Mouse (Mus musculus) hindbrain, embryonic 16.5 days (tissue): ENCODE measurements around the gene Rnf222. TPM values are rescaled to one million over a fixed set of nuclear protein-coding genes. Genes with fewer than 3 reads are reported as not detected.

Source experiments
- ATAC-seq: fragments of 200-750 bp; cut with Nextera tagmentation; 2 replicates; pipeline ENCODE4 v1.8.0; 2017; ENCODE audit warnings: moderate TSS enrichment, moderate library complexity
- H3K27ac ChIP-seq: fragments of 300-500 bp; sonication (generic); 2 replicates; pipeline ENCODE4 v1.5.1; 2014; ENCODE audit warnings: low read depth, mild to moderate bottlenecking, control low read depth, low read length, moderate library complexity
- H3K27me3 ChIP-seq: fragments of 300-500 bp; sonication (generic); replicated peaks from 2 replicates; pipeline ENCODE4 v1.6.1; 2014; ENCODE audit warnings: low read length; ENCODE audit not compliant: control insufficient read depth, insufficient read depth
- H3K36me3 ChIP-seq: fragments of 300-500 bp; sonication (generic); 2 replicates; pipeline ENCODE4 v1.6.1; 2014; ENCODE audit warnings: mild to moderate bottlenecking, low read length, moderate library complexity, mixed read lengths; ENCODE audit not compliant: control insufficient read depth, insufficient read depth
- H3K4me1 ChIP-seq: fragments of 300-500 bp; sonication (generic); 2 replicates; pipeline ENCODE4 v1.6.1; 2014; ENCODE audit warnings: low read depth, low read length; ENCODE audit not compliant: control insufficient read depth, insufficient read depth
- H3K4me2 ChIP-seq: fragments of 300-500 bp; sonication (generic); 2 replicates; pipeline ENCODE4 v1.6.1; 2014; ENCODE audit warnings: mild to moderate bottlenecking, low read length, control low read depth, moderate library complexity
- H3K4me3 ChIP-seq: fragments of 300-500 bp; sonication (generic); 2 replicates; pipeline ENCODE4 v1.5.1; 2014; ENCODE audit warnings: mild to moderate bottlenecking, low read length, control low read depth, moderate library complexity
- H3K9ac ChIP-seq: fragments of 300-500 bp; sonication (generic); 2 replicates; pipeline ENCODE4 v1.6.1; 2014; ENCODE audit warnings: low read depth, mild to moderate bottlenecking, control low read depth, low read length, moderate library complexity
- H3K9me3 ChIP-seq: fragments of 300-500 bp; sonication (generic); 2 replicates; pipeline ENCODE4 v1.6.1; 2014; ENCODE audit warnings: mild to moderate bottlenecking, low read length, moderate library complexity; ENCODE audit not compliant: control insufficient read depth
- WGBS: fragments of 180-500 bp; shearing (Covaris S2); extraction: QIAGEN DNeasy Blood & Tissue Kit; methylation state at CpG from one replicate; pipeline ENCODE4 v1.1.7; 2014; 5-methylcytosine and 5-hydroxymethylcytosine counted together
- polyA plus RNA-seq: library from polyadenylated mRNA; unstranded; fragments of >200 nt; fragmentation: Nextera tagmentation; extraction: Ambion mirVana; gene quantifications from 2 replicates; pipeline ENCODE4 v1.2.1, GENCODE M21; 2015

Rnf222 gene
- polyA plus RNA-seq, 1 experiment from 2014 or later, result 0.04 TPM

- H3K27me3 ChIP-seq, result no peaks in the 10 kb centered on the region
- H3K4me2 ChIP-seq, result no peak overlapping the region
- H3K27ac ChIP-seq, result no peak overlapping the region
- no peak overlapping the region for H3K9ac ChIP-seq
- no peak overlapping the region for H3K4me3 ChIP-seq
- ATAC-seq, result no peak
- WGBS, result 89% methylated on average over 8 of the region's 8 CpGs
- no peaks in the 10 kb centered on the region for H3K4me1 ChIP-seq
- H3K36me3 ChIP-seq, result no peaks in the 10 kb centered on the region
- H3K9me3 ChIP-seq, result no peaks in the 10 kb centered on the region
Measured at GRCm38 (mm10) chr11:68859943-68860593, 28.3 kb upstream of the Rnf222 start.

- no peaks in the 10 kb centered on the region for H3K9me3 ChIP-seq
- H3K4me2 ChIP-seq, result no peak overlapping the region
- H3K27me3 ChIP-seq, result no peaks in the 10 kb centered on the region
- no peaks in the 10 kb centered on the region for H3K36me3 ChIP-seq
- H3K27ac ChIP-seq, result no peak overlapping the region
- H3K9ac ChIP-seq, result no peak overlapping the region
- no peak for ATAC-seq
- no peak overlapping the region for H3K4me3 ChIP-seq
- H3K4me1 ChIP-seq, result no peaks in the 10 kb centered on the region
- 62% methylated on average over 2 of the region's 2 CpGs for WGBS
Measured at GRCm38 (mm10) chr11:68862260-68862659, 26.1 kb upstream of the Rnf222 start.

GRCm38 (mm10) chr11:68863631-68864091 is 24.7 kb upstream of the Rnf222 start:
- no peaks in the 10 kb centered on the region for H3K4me1 ChIP-seq
- no peak overlapping the region for H3K4me3 ChIP-seq
- H3K9me3 ChIP-seq, result no peaks in the 10 kb centered on the region
- ATAC-seq, result no peak
- no peaks in the 10 kb centered on the region for H3K36me3 ChIP-seq
- H3K27me3 ChIP-seq, result no peaks in the 10 kb centered on the region
- no peak overlapping the region for H3K27ac ChIP-seq
- no peak overlapping the region for H3K9ac ChIP-seq
- WGBS, result 69% methylated on average over 4 of the region's 4 CpGs
- no peak overlapping the region for H3K4me2 ChIP-seq

- no peak for ATAC-seq
- Histone ChIP-seq H3K27ac (no peak overlapping the region), H3K9ac (no peak overlapping the region), H3K9me3 (no peaks in the 10 kb centered on the region), H3K4me1 (no peaks in the 10 kb centered on the region), H3K4me2 (no peak overlapping the region), H3K4me3 (no peak overlapping the region), H3K27me3 (no peaks in the 10 kb centered on the region), H3K36me3 (no peaks in the 10 kb centered on the region)
- WGBS, result 57% methylated on average over 9 of the region's 9 CpGs
Measured at GRCm38 (mm10) chr11:68864544-68865189, 23.7 kb upstream of the Rnf222 start.

- Histone ChIP-seq H3K4me2 (no peak overlapping the region), H3K4me1 (no peaks in the 10 kb centered on the region), H3K9me3 (no peaks in the 10 kb centered on the region), H3K36me3 (no peaks in the 10 kb centered on the region), H3K4me3 (no peak overlapping the region), H3K27ac (no peak overlapping the region), H3K9ac (no peak overlapping the region), H3K27me3 (no peaks in the 10 kb centered on the region)
- WGBS, result 87% methylated on average over 9 of the region's 9 CpGs
- ATAC-seq, result no peak
Measured at GRCm38 (mm10) chr11:68871277-68871676, 17.1 kb upstream of the Rnf222 start.

GRCm38 (mm10) chr11:68871748-68872147 is 16.6 kb upstream of the Rnf222 start, which contains the start of gene Ndel1:
Gene Ndel1 (minus strand): TSS chr11:68871858.
- H3K4me3 ChIP-seq, result no peak within 1 kb of the TSS
- 63% methylated on average over 6 of the region's 6 CpGs for WGBS
- H3K9ac ChIP-seq, result no peak within 1 kb of the TSS
- no peaks in the 10 kb centered on the region for H3K9me3 ChIP-seq
- H3K4me1 ChIP-seq, result no peaks in the 10 kb centered on the region
- H3K4me2 ChIP-seq, result no peak within 1 kb of the TSS
- H3K36me3 ChIP-seq, result no peaks in the 10 kb centered on the region
- H3K27ac ChIP-seq, result no peak within 1 kb of the TSS
- H3K27me3 ChIP-seq, result no peaks in the 10 kb centered on the region
- ATAC-seq, result no peak

GRCm38 (mm10) chr11:68874841-68875240 is 13.5 kb upstream of the Rnf222 start:
- Histone ChIP-seq H3K9ac (no peak overlapping the region), H3K4me1 (no peaks in the 10 kb centered on the region), H3K9me3 (no peaks in the 10 kb centered on the region), H3K27me3 (no peaks in the 10 kb centered on the region), H3K27ac (no peak overlapping the region), H3K4me3 (no peak overlapping the region), H3K36me3 (no peaks in the 10 kb centered on the region), H3K4me2 (no peak overlapping the region)
- no peak for ATAC-seq
- 0% methylated on average over 2 of the region's 2 CpGs for WGBS

GRCm38 (mm10) chr11:68878811-68879210 is 9.5 kb upstream of the Rnf222 start:
- Histone ChIP-seq H3K4me2 (no peak overlapping the region), H3K27me3 (no peaks in the 10 kb centered on the region), H3K4me1 (no peaks in the 10 kb centered on the region), H3K9me3 (no peaks in the 10 kb centered on the region), H3K4me3 (no peak overlapping the region), H3K27ac (no peak overlapping the region), H3K36me3 (no peaks in the 10 kb centered on the region), H3K9ac (no peak overlapping the region)
- 87% methylated on average over 5 of the region's 5 CpGs for whole genome bisulfite sequencing
- no peak for ATAC-seq

GRCm38 (mm10) chr11:68882107-68882506 is 6.2 kb upstream of the Rnf222 start:
- H3K4me2 ChIP-seq, result no peak overlapping the region
- H3K9me3 ChIP-seq, result no peaks in the 10 kb centered on the region
- no peak overlapping the region for H3K27ac ChIP-seq
- H3K4me1 ChIP-seq, result no peaks in the 10 kb centered on the region
- H3K9ac ChIP-seq, result no peak overlapping the region
- H3K36me3 ChIP-seq, result no peaks in the 10 kb centered on the region
- no peak for ATAC-seq
- no peaks in the 10 kb centered on the region for H3K27me3 ChIP-seq
- 21% methylated on average over 14 of the region's 14 CpGs for WGBS
- no peak overlapping the region for H3K4me3 ChIP-seq
